Mouse (Mus musculus): ENCODE measurements around the gene Scn11a. TPM values are rescaled to one million over a fixed set of nuclear protein-coding genes. Genes with fewer than 3 reads are reported as not detected.

The Scn11a gene
- polyA plus RNA-seq, 1 experiment from 2014 or later: 0.17 TPM

- no peak for ATAC-seq (ENCODE audit: low FRiP score, low read depth)
- Histone ChIP-seq H3K36me3 (no peaks in the 10 kb centered on the region), H3K4me2 (replicated peaks) (no peak overlapping the region), H3K27ac (replicated peaks) (no peak overlapping the region), H3K4me1 (peaks cover 15% of the 10 kb centered on the region), H3K4me3 (no peak overlapping the region), H3K27me3 (no peaks in the 10 kb centered on the region), H3K9ac (replicated peaks) (no peak overlapping the region), H3K9me3 (no peaks in the 10 kb centered on the region)
- WGBS: 89% methylated on average over 4 of the region's 4 CpGs
Observed at GRCm38 (mm10) chr9:119726990-119727389, 98.3 kb downstream of the Scn11a start.

- no peak overlapping the region for H3K27ac ChIP-seq (replicated peaks)
- 81% methylated on average over 6 of the region's 6 CpGs for WGBS
- ATAC-seq (ENCODE audit: low FRiP score, low read depth): no peak
- H3K4me2 ChIP-seq (replicated peaks): no peak overlapping the region
- no peaks in the 10 kb centered on the region for H3K36me3 ChIP-seq
- no peak overlapping the region for H3K4me3 ChIP-seq
- H3K9me3 ChIP-seq: no peaks in the 10 kb centered on the region
- H3K4me1 ChIP-seq: peaks cover 5% of the 10 kb centered on the region; the same call in 1 of the 2 replicates
- H3K27me3 ChIP-seq: no peaks in the 10 kb centered on the region
- no peak overlapping the region for H3K9ac ChIP-seq (replicated peaks)
Observed at GRCm38 (mm10) chr9:119725293-119725862, 99.9 kb downstream of the Scn11a start.

DNA sequence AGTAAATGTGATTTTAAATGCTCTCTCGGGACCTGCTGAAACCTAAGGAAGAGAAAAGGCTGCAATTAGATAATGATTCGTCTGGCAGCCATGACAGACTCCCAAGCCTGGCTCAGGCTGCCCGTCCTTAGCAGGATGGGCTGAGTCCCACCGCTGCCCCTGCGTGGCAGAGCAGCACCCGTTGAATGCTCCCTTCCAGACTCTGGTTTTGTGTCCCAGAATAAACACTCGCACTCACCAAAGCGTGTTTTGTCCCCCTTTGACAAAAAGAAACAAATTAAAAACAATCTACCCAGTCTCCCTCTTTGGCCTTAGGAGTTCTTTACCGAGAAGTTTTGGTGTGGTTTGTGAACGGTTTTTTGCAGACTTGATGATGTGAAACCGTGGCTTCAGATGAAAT is 106.0 kb downstream of the Scn11a start, which contains the start of gene Scn10a:
Gene Scn10a, minus strand, starts transcription at position 101 of the 400 bp plus-strand sequence.
- Histone ChIP-seq H3K4me2 (replicated peaks) (no peak within 1 kb of the TSS), H3K4me3 (no peak within 1 kb of the TSS), H3K27me3 (no peaks in the 10 kb centered on the region), H3K27ac (replicated peaks) (no peak within 1 kb of the TSS), H3K9ac (replicated peaks) (no peak within 1 kb of the TSS), H3K9me3 (no peaks in the 10 kb centered on the region), H3K4me1 (no peaks in the 10 kb centered on the region), H3K36me3 (no peaks in the 10 kb centered on the region)
- ATAC-seq (ENCODE audit: low FRiP score, low read depth): no peak
- WGBS: 87% methylated on average over 11 of the region's 11 CpGs

- WGBS: 14% methylated on average over 6 of the region's 6 CpGs
- H3K4me3 ChIP-seq: no peak overlapping the region
- no peak for ATAC-seq (ENCODE audit: low FRiP score, low read depth)
Observed at GRCm38 (mm10) chr9:119706700-119707099, 118.6 kb downstream of the Scn11a start.

More at GRCm38 (mm10) chr9:119706700-119707099, 118.6 kb downstream of the Scn11a start:
- H3K4me1 ChIP-seq: no peaks in the 10 kb centered on the region
- no peak overlapping the region for H3K9ac ChIP-seq (replicated peaks)
- H3K4me2 ChIP-seq (replicated peaks): no peak overlapping the region
- H3K27me3 ChIP-seq: no peaks in the 10 kb centered on the region
- no peaks in the 10 kb centered on the region for H3K36me3 ChIP-seq
- H3K27ac ChIP-seq (replicated peaks): no peak overlapping the region
- no peaks in the 10 kb centered on the region for H3K9me3 ChIP-seq

Other genes with a start within 250 kb of the Scn11a start
- 0.18 and 0.33 TPM in 2 replicates for gene Scn5a, start 246.4 kb downstream of the Scn11a start, polyA plus RNA-seq (2016; fragmentation: Nextera tagmentation; extraction: Ambion mirVana)
- not detected in 2 replicates for gene Scn10a, start 106.1 kb downstream of the Scn11a start, polyA plus RNA-seq (2016; fragmentation: Nextera tagmentation; extraction: Ambion mirVana)
- gene Wdr48, start 69.4 kb upstream of the Scn11a start, polyA plus RNA-seq (2016; fragmentation: Nextera tagmentation; extraction: Ambion mirVana): 77.0 and 78.1 TPM in 2 replicates
- 21.3 and 23.3 TPM in 2 replicates for gene Gorasp1, start 112.1 kb upstream of the Scn11a start, polyA plus RNA-seq (2016; fragmentation: Nextera tagmentation; extraction: Ambion mirVana)
- 0.22 and 0.43 TPM in 2 replicates for gene Ttc21a, start 112.2 kb upstream of the Scn11a start, polyA plus RNA-seq (2016; fragmentation: Nextera tagmentation; extraction: Ambion mirVana)
- gene Csrnp1, start 159.2 kb upstream of the Scn11a start, polyA plus RNA-seq (2016; fragmentation: Nextera tagmentation; extraction: Ambion mirVana): 0.89 and 1.5 TPM in 2 replicates
- 0.04 TPM in 1 of 2 replicates, not detected in the other for gene Xirp1, start 198.1 kb upstream of the Scn11a start, polyA plus RNA-seq (2016; fragmentation: Nextera tagmentation; extraction: Ambion mirVana)
- 7.0 and 7.7 TPM in 2 replicates for gene Cx3cr1, start 244.4 kb upstream of the Scn11a start, polyA plus RNA-seq (2016; fragmentation: Nextera tagmentation; extraction: Ambion mirVana)